Mouse (Mus musculus) ES-Bruce4 (cell line): ENCODE measurements around the gene Adam23. TPM values are rescaled to one million over a fixed set of nuclear protein-coding genes. Genes with fewer than 3 reads are reported as not detected.

ENCODE experiments used
- H3K27ac ChIP-seq: 2 replicates; pipeline ENCODE4 v1.5.1; 2012; ENCODE audit warnings: low read length, inconsistent platforms; ENCODE audit not compliant: insufficient read depth
- H3K27me3 ChIP-seq: 2 replicates; pipeline ENCODE4 v1.6.1; 2012; ENCODE audit warnings: mild to moderate bottlenecking, low read length, inconsistent platforms; ENCODE audit not compliant: control insufficient read depth, poor library complexity, insufficient read depth, severe bottlenecking
- H3K36me3 ChIP-seq: 2 replicates; pipeline ENCODE4 v1.6.1; 2012; ENCODE audit warnings: inconsistent platforms, mild to moderate bottlenecking, low read length, moderate library complexity; ENCODE audit not compliant: control insufficient read depth, poor library complexity, insufficient read depth, severe bottlenecking
- H3K4me1 ChIP-seq: one replicate; pipeline ENCODE4 v1.8.1; 2011; ENCODE audit warnings: low read length; ENCODE audit not compliant: control insufficient read depth, insufficient read depth
- H3K4me3 ChIP-seq: 2 replicates; pipeline ENCODE4 v1.5.1; 2011; ENCODE audit warnings: low read depth, mild to moderate bottlenecking, low read length
- H3K9ac ChIP-seq: 2 replicates; pipeline ENCODE4 v1.6.1; 2012; ENCODE audit warnings: low read depth, mild to moderate bottlenecking, inconsistent platforms; ENCODE audit not compliant: poor library complexity, severe bottlenecking
- H3K9me3 ChIP-seq: replicated peaks from 2 replicates; pipeline ENCODE4 v1.6.1; 2012; ENCODE audit warnings: mild to moderate bottlenecking, low read length, inconsistent platforms; ENCODE audit not compliant: control insufficient read depth, poor library complexity, insufficient read depth, severe bottlenecking
- CTCF ChIP-seq: IDR thresholded peaks from one replicate; pipeline ENCODE4 v1.8.1; 2011; ENCODE audit warnings: low read depth, low read length
- EP300 ChIP-seq: IDR thresholded peaks from 2 replicates; pipeline ENCODE4 v1.6.1; 2011; ENCODE audit warnings: low read depth, low read length; ENCODE audit not compliant: insufficient read depth
- POLR2A ChIP-seq: IDR thresholded peaks from one replicate; pipeline ENCODE4 v1.8.1; 2011; ENCODE audit warnings: low read length; ENCODE audit not compliant: insufficient read depth
- polyA plus RNA-seq: library from polyadenylated mRNA; stranded (reverse); fragments of >200 nt; gene quantifications from 2 replicates; pipeline ENCODE4 v1.2.4, GENCODE M21; 2011; ENCODE audit warnings: low read depth; ENCODE audit not compliant: missing spikeins, insufficient read depth, insufficient read length

The Adam23 gene
- polyA plus RNA-seq, 1 experiment: 26.1 TPM

DNA sequence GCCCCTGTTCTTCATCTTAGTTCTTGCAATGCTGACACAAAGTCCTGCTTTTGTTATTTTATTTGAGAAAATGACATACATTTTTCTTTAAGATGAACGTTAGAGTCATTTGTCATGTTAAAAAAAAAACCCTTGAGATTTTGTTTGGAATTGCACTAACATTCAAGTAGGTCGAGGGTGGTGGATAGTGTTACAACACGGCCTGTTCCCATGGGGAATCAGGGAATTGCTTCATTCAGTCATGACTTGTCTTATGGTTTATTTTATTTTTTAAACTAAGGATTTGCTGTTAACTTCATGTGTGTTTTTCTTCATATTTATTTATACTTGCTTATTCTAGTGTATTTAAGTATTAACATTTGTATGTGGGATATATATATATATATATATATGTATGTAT is 65.7 kb downstream of the Adam23 start:
- H3K9me3 ChIP-seq: no peaks in the 10 kb centered on the region
- H3K36me3 ChIP-seq: no peaks in the 10 kb centered on the region
- no peak overlapping the region for H3K27ac ChIP-seq
- H3K4me1 ChIP-seq: no peaks in the 10 kb centered on the region
- no peak overlapping the region for H3K9ac ChIP-seq
- H3K27me3 ChIP-seq: no peaks in the 10 kb centered on the region
- TF ChIP-seq CTCF (no peak), EP300 (no peak), POLR2A (no peak)
- H3K4me3 ChIP-seq: no peak overlapping the region

DNA sequence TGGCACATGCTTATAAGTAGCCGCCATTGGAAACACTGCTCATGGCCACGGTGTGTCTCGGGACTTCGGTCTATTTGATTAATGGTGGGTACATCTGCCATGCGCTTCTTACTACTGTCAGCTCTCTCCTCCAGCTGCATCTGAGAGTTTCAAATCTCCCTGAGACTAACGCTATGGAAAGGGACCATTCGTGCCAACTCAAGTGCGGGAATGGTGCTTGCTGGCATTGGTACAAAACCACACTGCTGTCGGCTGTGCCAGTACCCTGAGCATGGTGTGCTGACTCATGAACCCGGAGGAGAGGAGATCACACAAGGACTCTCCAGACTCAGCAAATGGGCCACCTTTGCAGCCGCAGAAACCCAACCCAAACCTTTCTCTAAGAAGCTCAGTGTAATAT is 72.1 kb downstream of the Adam23 start:
- no peaks in the 10 kb centered on the region for H3K9me3 ChIP-seq
- no peaks in the 10 kb centered on the region for H3K36me3 ChIP-seq
- H3K9ac ChIP-seq: no peak overlapping the region
- H3K27ac ChIP-seq: no peak overlapping the region
- no peaks in the 10 kb centered on the region for H3K27me3 ChIP-seq
- H3K4me3 ChIP-seq: no peak overlapping the region
- TF ChIP-seq POLR2A: no peak
- no peak for TF ChIP-seq CTCF
- TF ChIP-seq EP300: no peak
- H3K4me1 ChIP-seq: no peaks in the 10 kb centered on the region

DNA sequence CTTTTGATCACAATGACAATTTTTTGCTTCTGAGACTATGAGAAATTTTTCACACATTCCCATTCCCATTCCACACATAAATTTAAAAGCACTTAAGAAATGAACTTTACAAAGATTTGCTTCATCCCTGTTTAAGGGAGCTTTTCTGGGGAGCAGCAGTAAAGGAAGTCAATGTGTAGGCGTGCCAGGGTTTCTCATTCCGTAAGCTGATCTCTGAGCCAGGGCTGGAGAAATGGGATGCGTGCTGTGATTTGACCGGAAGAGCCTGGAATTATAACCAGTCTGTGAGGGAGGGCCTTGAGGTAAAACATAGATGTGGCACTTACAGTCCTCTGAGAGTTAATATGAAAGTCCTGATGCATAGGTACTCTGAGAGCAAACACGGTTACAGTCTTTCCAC is 73.1 kb downstream of the Adam23 start:
- Histone ChIP-seq H3K9me3 (no peaks in the 10 kb centered on the region), H3K9ac (no peak overlapping the region), H3K36me3 (no peaks in the 10 kb centered on the region), H3K27ac (no peak overlapping the region), H3K27me3 (no peaks in the 10 kb centered on the region), H3K4me1 (no peaks in the 10 kb centered on the region), H3K4me3 (no peak overlapping the region)
- TF ChIP-seq POLR2A (no peak), EP300 (no peak), CTCF (no peak)

DNA sequence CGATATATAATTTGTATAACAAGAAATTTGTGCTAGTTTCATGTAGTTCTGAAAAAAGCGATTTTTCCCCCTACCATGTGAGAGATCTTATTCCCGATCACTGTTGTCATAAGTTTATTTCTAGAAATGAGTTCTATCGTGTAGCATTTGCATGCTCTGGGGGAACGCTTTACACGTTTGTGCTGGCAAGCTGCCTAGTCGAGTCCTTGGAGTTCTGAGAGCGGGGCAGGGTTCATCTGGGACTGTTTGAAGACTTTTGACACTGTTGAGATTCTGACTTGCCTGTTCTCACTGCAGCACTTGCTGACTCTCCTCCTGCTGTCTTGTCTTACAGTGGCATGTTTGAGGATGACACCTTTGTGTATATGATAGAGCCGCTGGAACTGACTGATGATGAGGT is 84.2 kb downstream of the Adam23 start:
- no peaks in the 10 kb centered on the region for H3K4me1 ChIP-seq
- H3K4me3 ChIP-seq: no peak overlapping the region
- no peaks in the 10 kb centered on the region for H3K27me3 ChIP-seq
- H3K36me3 ChIP-seq: no peaks in the 10 kb centered on the region
- H3K27ac ChIP-seq: no peak overlapping the region
- H3K9ac ChIP-seq: no peak overlapping the region
- TF ChIP-seq EP300 (no peak), CTCF (no peak), POLR2A (no peak)
- H3K9me3 ChIP-seq: no peaks in the 10 kb centered on the region

DNA sequence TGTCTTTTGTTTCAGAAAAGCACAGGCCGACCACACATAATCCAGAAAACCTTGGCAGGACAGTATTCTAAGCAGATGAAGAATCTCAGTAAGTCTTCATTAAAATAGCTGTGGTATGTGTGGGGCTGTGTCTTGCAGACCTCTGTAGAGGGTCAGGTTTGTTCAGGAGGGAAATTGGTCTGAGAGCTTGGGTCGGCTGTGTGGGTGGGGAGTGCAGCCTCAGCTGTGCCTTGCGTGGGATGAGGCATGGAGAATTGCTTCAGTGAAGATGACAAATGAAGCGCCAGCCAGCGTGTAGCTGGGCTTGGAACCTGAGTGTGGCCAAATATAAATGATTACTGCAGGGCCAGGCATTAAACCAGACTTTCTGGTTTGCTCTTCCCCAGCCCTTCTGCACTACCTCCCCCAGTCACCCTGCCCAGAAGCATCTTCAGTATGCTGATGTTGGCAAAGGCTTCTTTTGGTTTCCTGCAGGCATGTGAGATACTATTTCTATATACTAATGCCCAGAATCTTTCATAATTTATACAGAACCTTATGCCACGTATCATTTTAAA is 88.7 kb downstream of the Adam23 start:
- H3K9ac ChIP-seq: no peak overlapping the region
- no peak for TF ChIP-seq EP300
- no peak for TF ChIP-seq POLR2A
- TF ChIP-seq CTCF: no peak
- no peaks in the 10 kb centered on the region for H3K4me1 ChIP-seq
- H3K4me3 ChIP-seq: no peak overlapping the region
- H3K27ac ChIP-seq: no peak overlapping the region
- no peaks in the 10 kb centered on the region for H3K9me3 ChIP-seq
- no peaks in the 10 kb centered on the region for H3K36me3 ChIP-seq
- no peaks in the 10 kb centered on the region for H3K27me3 ChIP-seq

DNA sequence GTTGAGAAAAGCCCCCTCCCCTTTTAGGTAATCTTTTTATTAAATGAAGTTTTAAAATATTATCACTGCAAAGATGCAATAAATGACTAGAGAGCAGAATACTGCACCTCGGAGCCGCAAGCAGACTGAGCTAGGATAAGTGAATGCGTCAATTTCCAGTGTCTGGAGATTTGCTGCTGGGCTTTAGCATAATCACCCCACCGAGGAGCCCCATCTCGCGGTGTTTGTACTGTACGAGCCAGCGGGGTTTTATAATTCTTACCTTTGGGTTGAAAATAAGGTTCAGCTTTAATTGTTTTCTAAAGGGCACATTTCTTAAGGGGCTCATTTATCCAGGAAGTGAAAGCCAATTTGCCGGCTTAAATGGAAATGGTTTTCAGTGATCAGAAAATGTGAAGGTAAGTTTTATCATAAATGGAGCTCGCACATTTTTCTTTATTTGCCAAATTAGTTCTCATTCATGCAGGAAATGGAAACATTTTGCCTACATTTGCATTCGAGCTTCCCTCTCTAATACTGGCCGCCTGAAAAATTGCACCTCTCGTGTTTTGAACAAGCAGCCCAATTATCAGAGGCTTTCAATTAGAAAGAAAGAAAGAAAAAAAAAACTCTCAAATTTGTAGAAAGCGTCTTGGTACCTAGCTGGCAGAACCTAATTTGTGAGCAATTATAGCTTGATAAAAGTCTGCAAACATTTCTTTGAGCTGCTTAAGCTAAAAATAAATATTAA is 94.4 kb downstream of the Adam23 start:
- TF ChIP-seq EP300 (no peak), POLR2A (no peak), CTCF (no peak)
- Histone ChIP-seq H3K9me3 (no peaks in the 10 kb centered on the region), H3K4me1 (no peaks in the 10 kb centered on the region), H3K9ac (no peak overlapping the region), H3K27ac (no peak overlapping the region), H3K4me3 (no peak overlapping the region), H3K27me3 (no peaks in the 10 kb centered on the region), H3K36me3 (no peaks in the 10 kb centered on the region)
